Mouse (Mus musculus): Measurements from ENCODE around the gene Hist1h3f.

- no peak for TF ChIP-seq GATA1 (IDR thresholded peaks at IDR 0.05; ENCODE audit: borderline replicate concordance, low read length)
- TF ChIP-seq FLI1 (IDR thresholded peaks at IDR 0.05; ENCODE audit: low read length) = no peak
These were observed 13.1 kb downstream of the Hist1h3f start for GRCm38 (mm10) chr13:23556906-23557305.

Measured in megakaryocyte, embryonic 14.5 days (primary cell).